Mouse (Mus musculus) intestine, embryonic 15.5 days (tissue): ENCODE data around the gene Hsd17b7. TPM values are rescaled to one million over a fixed set of nuclear protein-coding genes. Genes with fewer than 3 reads are reported as not detected.

ENCODE experiments used
- ATAC-seq: fragments of 200-750 bp; cut with Nextera tagmentation; 2 replicates; pipeline ENCODE4 v1.8.0; 2017; ENCODE audit warnings: moderate TSS enrichment, moderate library complexity
- H3K27ac ChIP-seq: fragments of 300-500 bp; sonication (generic); 2 replicates; pipeline ENCODE4 v1.5.1; 2015; ENCODE audit warnings: mild to moderate bottlenecking, inconsistent platforms
- H3K27me3 ChIP-seq: fragments of 300-500 bp; sonication (generic); replicated peaks from 2 replicates; pipeline ENCODE4 v1.6.1; 2015; ENCODE audit warnings: inconsistent platforms
- H3K36me3 ChIP-seq: fragments of 300-500 bp; sonication (generic); 2 replicates; pipeline ENCODE4 v1.6.1; 2015; ENCODE audit warnings: inconsistent platforms
- H3K4me1 ChIP-seq: fragments of 300-500 bp; sonication (generic); replicated peaks from 2 replicates; pipeline ENCODE4 v1.6.1; 2015; ENCODE audit warnings: inconsistent platforms
- H3K4me2 ChIP-seq: fragments of 300-500 bp; sonication (generic); replicated peaks from 2 replicates; pipeline ENCODE4 v1.6.1; 2015; ENCODE audit warnings: mild to moderate bottlenecking, inconsistent platforms
- H3K4me3 ChIP-seq: fragments of 300-500 bp; sonication (generic); replicated peaks from 2 replicates; pipeline ENCODE4 v1.5.1; 2015; ENCODE audit warnings: inconsistent platforms
- H3K9ac ChIP-seq: fragments of 300-500 bp; sonication (generic); 2 replicates; pipeline ENCODE4 v1.6.1; 2015; ENCODE audit warnings: inconsistent platforms
- H3K9me3 ChIP-seq: fragments of 300-500 bp; sonication (generic); 2 replicates; pipeline ENCODE4 v1.6.1; 2016; ENCODE audit warnings: inconsistent platforms
- WGBS: fragments of 180-500 bp; shearing (Covaris S2); methylation state at CpG from one replicate; pipeline ENCODE4 v1.1.7; 2015; 5-methylcytosine and 5-hydroxymethylcytosine counted together
- polyA plus RNA-seq: library from polyadenylated mRNA; unstranded; fragments of >200 nt; fragmentation: Nextera tagmentation; extraction: Ambion mirVana; gene quantifications from 2 replicates; pipeline ENCODE4 v1.2.1, GENCODE M21; 2015

Gene Hsd17b7
- polyA plus RNA-seq, 1 experiment from 2014 or later, result 27.1 TPM

- Histone ChIP-seq H3K36me3 (peaks cover 5% of the 10 kb centered on the region; the same call in 1 of the 2 replicates), H3K9me3 (no peaks in the 10 kb centered on the region), H3K27me3 (no peaks in the 10 kb centered on the region), H3K27ac (peak overlapping the region; percentile 78), H3K9ac (peak overlapping the region; percentile 26; the same call in 1 of the 2 replicates), H3K4me1 (no peaks in the 10 kb centered on the region), H3K4me3 (peak overlapping the region; percentile 62), H3K4me2 (peak overlapping the region; percentile 60)
- WGBS, result 2% methylated on average over 9 of the region's 9 CpGs
- ATAC-seq, result peak; percentile 65
Observed at GRCm38 (mm10) chr1:169969516-169969886, 460 bp upstream of the Hsd17b7 start.

GRCm38 (mm10) chr1:169953106-169953505 lies 15.9 kb downstream of the Hsd17b7 start:
- no peaks in the 10 kb centered on the region for H3K9me3 ChIP-seq
- no peaks in the 10 kb centered on the region for H3K27me3 ChIP-seq
- H3K4me1 ChIP-seq, result no peaks in the 10 kb centered on the region
- ATAC-seq, result no peak
- H3K27ac ChIP-seq, result no peak overlapping the region
- WGBS, result 92% methylated on average over 10 of the region's 10 CpGs
- H3K4me3 ChIP-seq, result no peak overlapping the region
- H3K4me2 ChIP-seq, result no peak overlapping the region
- peaks cover 23% of the 10 kb centered on the region for H3K36me3 ChIP-seq
- H3K9ac ChIP-seq, result no peak overlapping the region

- Histone ChIP-seq H3K4me1 (no peaks in the 10 kb centered on the region), H3K9me3 (no peaks in the 10 kb centered on the region), H3K4me3 (no peak overlapping the region), H3K27me3 (no peaks in the 10 kb centered on the region), H3K36me3 (peaks cover 23% of the 10 kb centered on the region), H3K4me2 (no peak overlapping the region), H3K27ac (no peak overlapping the region), H3K9ac (no peak overlapping the region)
- no peak for ATAC-seq
- 96% methylated on average over 10 of the region's 10 CpGs for WGBS
Observed at GRCm38 (mm10) chr1:169952636-169953035, 16.4 kb downstream of the Hsd17b7 start.

- H3K36me3 ChIP-seq, result peaks cover 23% of the 10 kb centered on the region
- H3K27me3 ChIP-seq, result no peaks in the 10 kb centered on the region
- no peaks in the 10 kb centered on the region for H3K9me3 ChIP-seq
- H3K4me2 ChIP-seq, result no peak overlapping the region
- H3K4me1 ChIP-seq, result no peaks in the 10 kb centered on the region
- 91% methylated on average over 6 of the region's 6 CpGs for WGBS
- H3K9ac ChIP-seq, result no peak overlapping the region
- no peak overlapping the region for H3K4me3 ChIP-seq
- no peak overlapping the region for H3K27ac ChIP-seq
- no peak for ATAC-seq
Observed at GRCm38 (mm10) chr1:169951561-169951960, 17.5 kb downstream of the Hsd17b7 start.

GRCm38 (mm10) chr1:169950651-169951050 lies 18.4 kb downstream of the Hsd17b7 start:
- Histone ChIP-seq H3K4me1 (no peaks in the 10 kb centered on the region), H3K9ac (no peak overlapping the region), H3K27me3 (no peaks in the 10 kb centered on the region), H3K4me3 (no peak overlapping the region), H3K9me3 (no peaks in the 10 kb centered on the region), H3K4me2 (no peak overlapping the region), H3K36me3 (peaks cover 17% of the 10 kb centered on the region), H3K27ac (no peak overlapping the region)
- ATAC-seq, result no peak
- 93% methylated on average over 4 of the region's 4 CpGs for WGBS

GRCm38 (mm10) chr1:169949981-169950380 lies 19.1 kb downstream of the Hsd17b7 start:
- no peaks in the 10 kb centered on the region for H3K27me3 ChIP-seq
- no peak for ATAC-seq
- no peaks in the 10 kb centered on the region for H3K4me1 ChIP-seq
- no peaks in the 10 kb centered on the region for H3K9me3 ChIP-seq
- H3K9ac ChIP-seq, result no peak overlapping the region
- H3K36me3 ChIP-seq, result peaks cover 15% of the 10 kb centered on the region; the same call in 1 of the 2 replicates
- 59% methylated on average over 7 of the region's 7 CpGs for WGBS
- no peak overlapping the region for H3K4me2 ChIP-seq
- no peak overlapping the region for H3K27ac ChIP-seq
- H3K4me3 ChIP-seq, result no peak overlapping the region

GRCm38 (mm10) chr1:169948866-169949265 lies 20.2 kb downstream of the Hsd17b7 start:
- Histone ChIP-seq H3K36me3 (peaks cover 6% of the 10 kb centered on the region; the same call in 1 of the 2 replicates), H3K9me3 (no peaks in the 10 kb centered on the region), H3K4me3 (no peak overlapping the region), H3K27ac (no peak overlapping the region), H3K9ac (no peak overlapping the region), H3K4me2 (no peak overlapping the region), H3K27me3 (no peaks in the 10 kb centered on the region), H3K4me1 (no peaks in the 10 kb centered on the region)
- 56% methylated on average over 7 of the region's 7 CpGs for WGBS
- no peak for ATAC-seq

- WGBS, result 65% methylated on average over 7 of the region's 7 CpGs
- H3K27ac ChIP-seq, result no peak overlapping the region
- ATAC-seq, result no peak
- no peak overlapping the region for H3K9ac ChIP-seq
- no peaks in the 10 kb centered on the region for H3K4me1 ChIP-seq
- H3K4me2 ChIP-seq, result no peak overlapping the region
- no peak overlapping the region for H3K4me3 ChIP-seq
- H3K36me3 ChIP-seq, result peaks cover 6% of the 10 kb centered on the region; the same call in 1 of the 2 replicates
- no peaks in the 10 kb centered on the region for H3K27me3 ChIP-seq
- no peaks in the 10 kb centered on the region for H3K9me3 ChIP-seq
Observed at GRCm38 (mm10) chr1:169948280-169948679, 20.8 kb downstream of the Hsd17b7 start.

GRCm38 (mm10) chr1:169947654-169948053 lies 21.4 kb downstream of the Hsd17b7 start:
- no peak overlapping the region for H3K27ac ChIP-seq
- ATAC-seq, result no peak
- no peak overlapping the region for H3K4me2 ChIP-seq
- peaks cover 6% of the 10 kb centered on the region; the same call in 1 of the 2 replicates for H3K36me3 ChIP-seq
- H3K4me3 ChIP-seq, result no peak overlapping the region
- H3K9ac ChIP-seq, result no peak overlapping the region
- H3K9me3 ChIP-seq, result no peaks in the 10 kb centered on the region
- WGBS, result 75% methylated on average over 6 of the region's 6 CpGs
- H3K4me1 ChIP-seq, result no peaks in the 10 kb centered on the region
- H3K27me3 ChIP-seq, result no peaks in the 10 kb centered on the region

- Histone ChIP-seq H3K36me3 (peaks cover 3% of the 10 kb centered on the region; the same call in 1 of the 2 replicates), H3K4me3 (no peak overlapping the region), H3K9ac (no peak overlapping the region), H3K27me3 (no peaks in the 10 kb centered on the region), H3K9me3 (no peaks in the 10 kb centered on the region), H3K27ac (no peak overlapping the region), H3K4me1 (no peaks in the 10 kb centered on the region), H3K4me2 (no peak overlapping the region)
- 84% methylated on average over 3 of the region's 3 CpGs for WGBS
- no peak for ATAC-seq
Observed at GRCm38 (mm10) chr1:169946004-169946403, 23.0 kb downstream of the Hsd17b7 start.

- H3K4me2 ChIP-seq, result no peak overlapping the region
- H3K9ac ChIP-seq, result no peak overlapping the region
- H3K27ac ChIP-seq, result no peak overlapping the region
- H3K4me1 ChIP-seq, result no peaks in the 10 kb centered on the region
- no peak overlapping the region for H3K4me3 ChIP-seq
- H3K27me3 ChIP-seq, result no peaks in the 10 kb centered on the region
- H3K9me3 ChIP-seq, result no peaks in the 10 kb centered on the region
- no peaks in the 10 kb centered on the region for H3K36me3 ChIP-seq
- 4% methylated on average over 2 of the region's 2 CpGs for WGBS
- ATAC-seq, result no peak
Observed at GRCm38 (mm10) chr1:169939345-169939744, 29.7 kb downstream of the Hsd17b7 start.

GRCm38 (mm10) chr1:169934005-169934725 lies 34.9 kb downstream of the Hsd17b7 start:
- no peak overlapping the region for H3K9ac ChIP-seq
- no peaks in the 10 kb centered on the region for H3K36me3 ChIP-seq
- peak overlapping the region; percentile 20; the same call in 1 of the 2 replicates for H3K4me2 ChIP-seq
- H3K4me3 ChIP-seq, result no peak overlapping the region
- 52% methylated on average over 16 of the region's 16 CpGs for WGBS
- no peaks in the 10 kb centered on the region for H3K4me1 ChIP-seq
- H3K9me3 ChIP-seq, result no peaks in the 10 kb centered on the region
- ATAC-seq, result no peak
- no peak overlapping the region for H3K27ac ChIP-seq
- H3K27me3 ChIP-seq, result no peaks in the 10 kb centered on the region
